Mouse (Mus musculus): ENCODE results near the gene Nes. TPM values are rescaled to one million over a fixed set of nuclear protein-coding genes. Genes with fewer than 3 reads are reported as not detected.

Nes gene
- total RNA-seq (2021): 10 to 100 TPM; 12.5 to 24.8 TPM
- long read RNA-seq, experiment 1, full-length matches to known transcripts: 3 of 9 reads
- long read RNA-seq, experiment 1, partial matches to known transcripts: 6 of 9 reads
- long read RNA-seq, experiment 1, other reads (novel, unspliced or antisense): 0 of 9 reads
- long read RNA-seq, experiment 2, partial matches to known transcripts: 0 of 3 reads
- long read RNA-seq, experiment 2, other reads (novel, unspliced or antisense): 3 of 3 reads

DNA sequence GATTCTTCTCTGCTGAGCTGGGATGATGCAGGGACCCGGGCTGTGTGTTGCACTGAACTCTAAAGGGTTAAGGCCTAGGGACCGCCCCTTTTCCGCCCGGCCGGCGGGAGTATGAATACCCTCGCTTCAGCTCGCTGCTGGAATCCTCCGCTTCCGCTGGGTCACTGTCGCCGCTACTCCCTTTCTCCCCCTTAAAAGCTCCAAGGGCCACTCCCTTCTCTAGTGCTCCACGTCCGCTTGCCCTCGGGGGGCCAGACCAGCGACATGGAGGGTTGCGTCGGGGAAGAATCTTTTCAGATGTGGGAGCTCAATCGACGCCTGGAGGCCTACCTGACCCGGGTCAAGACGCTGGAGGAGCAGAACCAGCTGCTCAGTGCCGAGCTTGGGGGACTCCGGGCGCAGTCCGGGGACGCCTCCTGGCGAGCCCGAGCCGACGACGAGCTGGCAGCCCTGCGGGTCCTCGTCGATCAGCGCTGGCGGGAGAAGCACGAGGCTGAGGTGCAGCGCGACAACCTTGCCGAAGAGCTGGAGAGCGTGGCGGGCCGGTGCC lies at the start of gene Nes:
TSS of gene Nes (plus strand) at position 140 of the 550 bp plus-strand sequence.
- peak; percentile 82 to 85 for DNase-seq

DNA sequence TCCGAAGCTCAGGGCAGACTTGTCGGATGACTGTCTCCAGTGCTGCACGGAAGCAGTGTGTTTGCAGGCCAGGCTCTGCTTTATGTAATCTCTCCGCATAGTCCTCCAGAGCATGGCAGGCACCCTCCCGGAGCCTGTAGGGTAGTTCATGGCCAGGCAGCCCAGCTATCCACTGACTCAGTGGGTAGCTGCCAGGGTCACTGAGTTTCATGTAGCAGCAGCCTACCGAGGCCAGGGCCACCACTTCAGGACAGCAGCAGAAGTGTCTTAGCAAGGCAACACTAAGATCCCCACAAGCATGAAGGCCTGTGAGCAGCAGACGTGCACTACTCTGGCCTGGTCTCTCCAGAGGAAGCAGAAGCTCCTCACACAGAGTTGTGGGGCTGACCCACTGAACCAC lies 45.9 kb upstream of the Nes start:
- no peak for DNase-seq

DNA sequence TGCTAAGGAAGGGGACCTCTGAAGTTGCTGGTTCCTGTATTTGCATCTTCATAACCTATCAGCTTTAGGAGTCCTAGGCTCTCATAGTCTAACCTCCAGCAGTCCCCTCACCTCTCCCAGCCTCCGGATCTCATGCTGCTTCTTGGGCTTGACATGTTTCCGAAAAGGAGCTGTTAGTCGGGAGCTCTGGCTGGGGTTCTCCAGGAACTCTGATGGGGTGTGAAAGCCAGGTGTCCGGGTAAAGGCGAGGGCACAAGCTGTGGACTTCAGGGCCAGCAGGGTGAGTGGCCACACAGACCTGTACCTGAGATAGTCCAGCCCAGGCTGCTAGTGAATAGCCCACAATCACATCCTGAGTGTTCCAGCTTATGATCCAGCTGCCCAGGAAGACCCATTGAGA lies 43.4 kb upstream of the Nes start:
- no peak for DNase-seq

DNA sequence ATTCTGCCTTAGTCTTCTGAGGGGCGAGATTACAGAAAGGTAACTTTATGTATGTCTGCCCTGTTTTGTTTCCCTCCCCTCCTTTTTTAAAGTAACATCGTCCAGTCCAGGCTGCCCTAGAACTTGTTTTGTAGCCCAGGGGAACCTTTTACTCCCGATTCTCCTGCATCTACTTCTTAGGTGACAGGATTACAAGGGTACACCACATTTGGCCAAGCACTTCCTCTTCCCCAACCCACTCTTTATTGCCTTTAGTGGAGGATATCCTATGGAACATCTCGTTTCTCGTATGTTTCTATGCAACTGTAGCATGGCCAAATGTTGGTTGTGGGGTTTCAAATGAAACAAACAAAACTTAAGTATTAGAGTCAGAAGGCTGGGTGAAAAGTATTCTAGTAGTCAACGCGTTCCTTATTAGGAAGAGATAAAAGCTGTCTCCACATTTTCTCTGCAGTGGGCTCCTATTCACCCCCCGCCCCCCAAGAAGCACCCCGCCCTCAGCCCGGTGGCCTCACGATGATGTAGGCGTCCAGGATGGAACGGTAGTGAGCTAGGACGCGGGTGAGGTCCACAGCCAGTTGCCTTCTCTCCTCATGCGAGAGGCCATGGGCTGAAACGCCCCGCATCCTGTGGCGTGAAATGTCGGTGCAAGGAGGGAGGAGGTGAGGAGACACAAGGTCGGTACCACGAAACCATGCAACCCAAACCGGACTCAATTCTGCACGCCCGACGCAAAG lies 41.4 kb upstream of the Nes start:
- DNase-seq: no peak

GRCm38 (mm10) chr3:87930078-87930795 lies 40.6 kb upstream of the Nes start, which contains the start of the genes Isg20l2 and Rrnad1:
Isg20l2 (plus strand) TSS chr3:87930314.
Rrnad1 (minus strand) TSS chr3:87930717.
- peak; percentile 98 to 99 for DNase-seq

DNA sequence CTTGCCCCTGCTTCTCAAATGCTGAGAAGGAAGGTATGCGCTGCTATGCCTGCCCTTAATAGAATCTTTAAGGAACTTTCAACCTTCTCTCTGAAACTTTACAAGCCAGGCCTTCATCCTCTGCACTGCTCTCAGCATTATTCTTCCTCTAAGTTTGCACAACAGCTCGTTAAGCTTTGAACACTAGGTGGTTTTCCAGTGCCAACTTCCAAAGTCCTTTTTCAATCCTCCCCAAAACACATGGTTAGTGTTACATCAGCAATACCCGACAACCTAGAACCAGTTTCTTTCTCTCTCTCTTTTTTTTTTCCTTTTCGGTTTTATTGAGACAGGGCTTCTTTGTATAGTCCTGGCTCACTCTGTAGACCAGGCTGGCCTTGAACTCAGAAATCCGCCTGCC lies 36.9 kb upstream of the Nes start:
- DNase-seq: no peak

DNA sequence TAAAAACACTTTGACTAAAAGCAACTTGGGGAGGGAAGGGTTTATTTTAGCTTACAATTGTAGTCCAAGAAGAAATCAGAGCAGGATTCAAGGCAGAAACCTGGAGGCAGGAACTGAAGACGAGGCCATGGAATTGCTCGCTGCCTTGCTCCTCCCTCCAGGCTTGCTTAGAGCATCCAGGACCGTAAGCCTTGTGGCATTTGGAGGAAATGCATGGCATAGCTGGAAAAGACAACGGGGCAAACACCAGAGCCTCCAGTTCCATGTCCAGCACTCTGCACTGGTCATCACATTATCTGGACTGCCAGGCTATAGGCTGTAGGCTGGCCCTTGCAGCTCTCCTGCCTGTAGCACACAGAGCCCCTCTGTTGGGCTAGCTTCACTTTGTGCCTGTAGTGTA lies 36.4 kb upstream of the Nes start:
- no peak for DNase-seq

DNA sequence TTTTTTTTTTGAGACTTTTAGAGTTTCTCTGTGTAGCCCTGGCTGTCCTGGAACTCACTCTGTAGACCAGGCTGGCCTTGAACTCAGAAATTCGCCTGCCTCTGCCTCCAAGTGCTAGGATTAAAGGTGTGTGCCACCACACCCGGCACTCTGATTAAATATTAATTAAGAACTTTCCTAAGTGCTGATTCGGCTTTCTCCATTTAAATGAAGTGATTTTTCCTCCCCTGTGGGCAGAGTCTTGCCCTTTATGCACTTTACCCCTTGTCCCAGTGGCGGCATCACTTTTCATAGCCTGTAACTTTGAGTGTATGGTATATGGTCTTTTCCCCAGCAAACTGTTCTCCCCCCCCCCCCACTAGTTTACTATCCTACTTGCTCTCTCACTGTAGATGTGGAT lies 35.7 kb upstream of the Nes start:
- DNase-seq: no peak

DNA sequence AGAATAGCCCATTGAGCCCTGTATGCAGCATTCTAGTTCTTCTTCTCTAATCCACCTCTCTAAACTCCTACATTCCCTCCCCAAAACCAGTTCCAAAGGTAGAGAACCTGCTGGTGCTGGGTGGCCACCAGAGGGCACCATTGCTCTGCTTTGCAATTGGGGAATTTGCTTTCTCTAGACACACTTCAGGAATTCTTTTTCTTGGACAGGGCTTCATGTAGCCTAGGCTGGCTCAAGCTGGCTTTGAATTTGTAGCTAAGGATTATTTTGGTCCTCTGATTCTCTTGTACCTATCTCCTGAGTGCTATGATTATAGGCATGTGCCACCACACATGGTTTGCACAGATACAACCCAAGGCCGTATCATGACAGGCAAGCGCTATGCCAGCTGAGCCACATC lies 35.1 kb upstream of the Nes start:
- peak; percentile 74 to 91 for DNase-seq

GRCm38 (mm10) chr3:87940611-87941010 lies 30.3 kb upstream of the Nes start:
- DNase-seq: no peak

DNA sequence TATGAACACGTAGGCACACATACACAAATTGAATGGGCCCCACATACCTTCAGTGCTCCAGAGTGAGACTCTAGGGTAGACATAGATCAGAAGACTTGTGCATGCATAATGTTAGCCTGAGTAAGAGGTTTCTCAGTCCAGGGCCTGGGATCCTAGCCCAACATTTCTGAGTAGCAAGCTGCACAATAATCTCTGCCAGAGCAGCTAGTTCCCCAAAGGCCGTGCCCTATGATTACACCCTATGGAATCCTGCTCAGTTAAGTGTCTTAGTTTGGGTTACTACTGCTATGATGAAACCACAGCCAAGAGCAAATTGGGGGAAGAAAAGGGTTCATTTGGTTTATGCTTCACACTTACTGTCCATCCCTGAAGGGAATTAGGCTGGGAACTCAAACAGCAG lies 28.4 kb upstream of the Nes start:
- DNase-seq: no peak

DNA sequence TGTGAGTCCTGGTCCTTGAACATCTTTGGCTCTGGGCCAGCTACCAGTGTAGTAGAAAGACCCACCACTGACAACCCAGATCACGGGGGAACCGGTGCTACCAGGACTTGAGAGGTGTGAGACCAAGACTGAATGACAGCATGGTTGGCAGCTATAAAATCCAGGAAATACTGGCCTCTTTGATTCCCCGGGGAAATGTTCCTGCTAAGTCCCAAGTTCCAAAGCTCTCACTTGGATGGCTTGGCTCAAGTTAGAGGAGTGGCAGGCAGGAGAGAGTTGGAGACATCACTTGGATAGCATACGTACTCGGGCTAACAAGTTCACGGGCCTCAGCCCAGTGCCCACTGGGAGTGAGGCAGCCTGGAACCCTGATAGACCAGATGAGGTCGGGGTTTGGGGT lies 27.3 kb upstream of the Nes start:
- no peak for DNase-seq

GRCm38 (mm10) chr3:87944838-87945600 lies 25.9 kb upstream of the Nes start:
- DNase-seq: peak in 1 of 2 experiments; percentile 56

DNA sequence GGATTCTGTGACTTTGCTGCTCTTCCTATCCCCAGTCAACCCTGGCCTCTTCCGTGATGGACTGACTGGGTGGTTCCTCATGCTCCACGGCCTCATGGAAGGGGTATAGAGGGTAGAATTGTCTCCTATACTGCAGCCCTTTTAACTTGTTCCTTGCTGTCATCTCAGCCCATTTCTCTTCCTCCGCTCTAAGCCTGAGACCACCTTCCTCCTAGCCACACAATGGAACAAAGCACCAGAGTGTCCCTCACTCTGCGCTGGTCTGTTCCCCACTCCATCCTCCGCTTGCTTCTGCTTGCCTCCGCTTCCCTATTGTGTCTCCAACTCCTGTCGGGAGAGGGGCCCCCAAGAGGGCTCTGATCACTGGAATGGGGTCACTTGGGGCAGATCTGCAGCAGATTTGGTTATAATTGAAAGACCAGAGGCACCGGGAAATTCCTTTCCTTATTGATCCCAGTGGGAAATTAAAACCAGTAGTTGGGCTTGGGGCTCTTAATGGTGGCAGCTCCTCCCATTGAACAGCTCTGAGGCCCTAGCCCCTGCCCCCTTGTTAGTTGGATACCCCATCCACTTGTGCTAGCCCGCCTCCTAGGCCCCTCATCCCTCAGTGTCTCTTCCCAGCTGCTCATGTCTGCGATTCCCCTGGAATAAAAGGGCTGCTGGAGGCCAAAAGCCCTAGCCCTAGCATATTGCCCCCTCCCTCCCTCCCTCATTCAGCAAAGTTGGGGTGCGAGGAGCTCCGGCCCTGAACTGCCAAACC lies 24.9 kb upstream of the Nes start:
- no peak for DNase-seq

GRCm38 (mm10) chr3:87946541-87946860 lies 24.4 kb upstream of the Nes start:
- no peak for DNase-seq

DNA sequence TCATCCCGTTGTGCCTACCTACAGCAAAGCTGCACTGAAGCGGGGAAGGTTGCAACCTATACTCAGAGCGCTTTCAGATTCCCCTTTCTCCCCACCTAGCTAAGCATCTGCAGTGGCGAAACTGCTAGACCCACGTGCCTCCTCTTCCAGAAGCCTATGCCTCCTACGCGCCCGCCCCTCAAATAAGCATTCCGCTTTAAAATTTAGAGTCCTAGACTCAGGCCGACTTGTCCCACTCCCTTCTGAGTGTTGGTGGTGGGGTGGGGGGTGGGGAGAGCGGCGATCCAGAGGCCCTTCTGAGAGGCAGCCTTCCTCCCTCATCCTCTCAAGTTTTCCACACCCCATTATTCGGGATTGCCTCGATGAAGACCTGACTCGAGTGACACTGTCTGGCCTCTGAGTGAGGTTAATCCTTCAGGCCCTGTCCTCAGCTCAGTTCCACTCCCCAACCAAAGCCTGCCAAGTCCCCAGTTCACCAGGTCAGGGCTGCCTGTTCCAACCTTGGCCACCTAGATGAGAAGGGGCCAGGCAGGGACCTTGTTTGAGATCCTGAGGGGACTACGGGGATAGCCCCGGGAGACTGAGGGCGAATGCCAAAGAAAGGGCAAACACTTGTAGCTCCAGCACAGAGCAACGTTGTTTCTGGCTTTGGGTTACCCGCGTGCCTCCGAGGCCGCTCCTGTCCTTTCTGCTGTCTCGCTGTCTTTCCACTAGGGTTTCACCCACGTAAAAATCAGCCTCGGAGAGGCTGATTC lies 23.6 kb upstream of the Nes start:
- DNase-seq: no peak

- DNase-seq: no peak
These were observed 23.1 kb upstream of the Nes start for GRCm38 (mm10) chr3:87947811-87948199.

DNA sequence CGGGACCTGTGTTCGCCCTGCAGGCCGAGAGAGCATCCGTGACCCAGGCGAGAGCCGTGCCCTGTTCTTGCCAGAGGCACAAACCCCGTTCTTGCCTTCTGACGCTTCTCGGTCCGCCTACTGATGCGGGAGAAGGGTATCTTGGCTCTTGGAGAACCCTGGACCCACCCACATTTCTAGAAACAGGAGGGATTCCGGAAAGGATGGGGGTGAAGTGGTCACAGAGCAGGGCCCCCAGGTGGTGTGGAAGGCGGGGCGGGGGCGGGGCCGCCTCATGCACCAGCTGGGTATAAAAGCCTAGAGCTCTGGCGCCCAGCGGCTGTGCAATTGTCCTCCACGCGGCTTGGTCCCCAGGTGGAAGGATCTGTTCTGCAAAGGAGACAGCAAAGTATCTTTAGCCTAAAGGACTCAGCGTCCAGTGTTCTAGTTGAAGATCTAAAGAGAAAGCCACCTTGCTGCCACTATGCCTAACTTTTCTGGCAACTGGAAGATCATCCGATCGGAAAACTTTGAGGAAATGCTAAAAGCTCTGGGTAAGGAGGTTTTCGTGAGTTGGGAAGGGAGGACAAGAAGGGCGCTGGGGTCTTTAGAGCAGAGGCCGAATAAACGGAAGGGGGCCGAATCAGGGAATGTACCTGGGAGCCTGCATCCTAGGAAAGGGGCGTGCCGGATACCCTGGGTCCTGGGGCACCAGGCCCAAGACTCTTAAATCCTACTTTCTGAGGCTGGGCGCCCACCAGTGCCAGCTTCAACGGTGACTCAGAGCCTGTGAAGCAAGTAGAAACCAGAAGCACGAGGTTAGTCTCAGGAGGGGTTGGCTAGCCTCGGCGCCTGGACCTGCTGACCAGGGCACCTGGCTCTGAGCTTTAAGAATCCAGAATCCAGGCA lies 22.3 kb upstream of the Nes start, which contains the start of gene Crabp2:
TSS of gene Crabp2 (plus strand) at position 289 of the 888 bp plus-strand sequence.
- DNase-seq: no peak

DNA sequence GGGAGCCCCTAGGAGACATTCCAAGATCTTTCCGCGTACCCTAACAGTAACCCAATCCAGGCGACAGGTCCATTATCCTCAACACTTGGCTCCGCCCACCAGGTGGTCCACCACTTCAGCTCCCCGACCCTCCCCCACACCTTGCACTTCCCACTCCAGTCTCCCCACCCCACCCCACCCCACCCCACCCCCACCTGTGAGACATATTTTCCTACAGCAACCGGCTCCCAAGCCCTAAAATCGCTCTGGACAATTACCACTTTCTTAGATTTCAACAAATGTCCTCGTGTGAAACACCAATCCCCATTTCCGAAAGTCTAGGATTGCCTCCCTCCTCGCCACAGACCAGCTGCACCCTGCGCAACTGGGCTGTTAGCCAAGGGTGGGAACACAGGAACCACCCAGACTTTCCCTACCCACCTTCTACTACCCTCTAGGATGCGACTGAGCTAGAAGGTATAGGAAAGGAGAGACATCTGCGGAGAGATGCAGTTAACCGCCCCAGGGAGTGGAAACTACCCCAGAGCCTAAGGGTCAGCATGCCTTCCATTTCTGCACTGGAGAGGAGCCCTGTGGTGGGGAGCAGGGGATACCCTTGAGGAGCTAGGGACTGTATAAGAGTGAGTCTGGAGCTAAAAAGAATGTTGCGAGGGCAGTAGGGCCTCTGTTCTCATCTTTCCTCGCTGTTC lies 21.5 kb upstream of the Nes start:
- no peak for DNase-seq
